Mouse (Mus musculus) liver, embryonic 16.5 days (tissue): ENCODE measurements around the gene Nhlrc4. TPM values are rescaled to one million over a fixed set of nuclear protein-coding genes. Genes with fewer than 3 reads are reported as not detected.

Source experiments
- ATAC-seq: fragments of 200-750 bp; cut with Nextera tagmentation; 2 replicates; pipeline ENCODE4 v1.8.0; 2017; ENCODE audit warnings: low read depth, mild to moderate bottlenecking, moderate number of reproducible peaks, moderate library complexity
- H3K27ac ChIP-seq: fragments of 300-500 bp; sonication (generic); 2 replicates; pipeline ENCODE4 v1.5.1; 2014; ENCODE audit warnings: mild to moderate bottlenecking, low read length
- H3K27me3 ChIP-seq: fragments of 300-500 bp; sonication (generic); 2 replicates; pipeline ENCODE4 v1.6.1; 2014; ENCODE audit warnings: low read depth, low read length, mixed read lengths; ENCODE audit not compliant: control insufficient read depth, insufficient read depth
- H3K36me3 ChIP-seq: fragments of 300-500 bp; sonication (generic); 2 replicates; pipeline ENCODE4 v1.6.1; 2014; ENCODE audit warnings: mild to moderate bottlenecking; ENCODE audit not compliant: control insufficient read depth, insufficient read depth
- H3K4me1 ChIP-seq: fragments of 300-500 bp; sonication (generic); 2 replicates; pipeline ENCODE4 v1.6.1; 2014; ENCODE audit warnings: low read depth, low read length, mixed read lengths; ENCODE audit not compliant: control insufficient read depth
- H3K4me2 ChIP-seq: fragments of 300-500 bp; sonication (generic); 2 replicates; pipeline ENCODE4 v1.6.1; 2014; ENCODE audit warnings: low read depth, low read length, mixed read lengths
- H3K4me3 ChIP-seq: fragments of 300-500 bp; sonication (generic); 2 replicates; pipeline ENCODE4 v1.5.1; 2014; ENCODE audit warnings: low read depth, mild to moderate bottlenecking, low read length
- H3K9ac ChIP-seq: fragments of 300-500 bp; sonication (generic); 2 replicates; pipeline ENCODE4 v1.6.1; 2014; ENCODE audit warnings: low read depth, low read length
- H3K9me3 ChIP-seq: fragments of 300-500 bp; sonication (generic); replicated peaks from 2 replicates; pipeline ENCODE4 v1.6.1; 2016; ENCODE audit warnings: low read length; ENCODE audit not compliant: control insufficient read depth
- WGBS: fragments of 180-500 bp; shearing (Covaris S2); extraction: QIAGEN DNeasy Blood & Tissue Kit; methylation state at CpG from one replicate; pipeline ENCODE4 v1.1.7; 2014; ENCODE audit not compliant: insufficient replicate concordance; 5-methylcytosine and 5-hydroxymethylcytosine counted together
- polyA plus RNA-seq: library from polyadenylated mRNA; unstranded; fragments of >200 nt; fragmentation: Nextera tagmentation; extraction: Ambion mirVana; gene quantifications from 2 replicates; pipeline ENCODE4 v1.2.1, GENCODE M21; 2015

Nhlrc4 gene
- polyA plus RNA-seq = 6.8 and 7.8 TPM in 2 replicates

DNA sequence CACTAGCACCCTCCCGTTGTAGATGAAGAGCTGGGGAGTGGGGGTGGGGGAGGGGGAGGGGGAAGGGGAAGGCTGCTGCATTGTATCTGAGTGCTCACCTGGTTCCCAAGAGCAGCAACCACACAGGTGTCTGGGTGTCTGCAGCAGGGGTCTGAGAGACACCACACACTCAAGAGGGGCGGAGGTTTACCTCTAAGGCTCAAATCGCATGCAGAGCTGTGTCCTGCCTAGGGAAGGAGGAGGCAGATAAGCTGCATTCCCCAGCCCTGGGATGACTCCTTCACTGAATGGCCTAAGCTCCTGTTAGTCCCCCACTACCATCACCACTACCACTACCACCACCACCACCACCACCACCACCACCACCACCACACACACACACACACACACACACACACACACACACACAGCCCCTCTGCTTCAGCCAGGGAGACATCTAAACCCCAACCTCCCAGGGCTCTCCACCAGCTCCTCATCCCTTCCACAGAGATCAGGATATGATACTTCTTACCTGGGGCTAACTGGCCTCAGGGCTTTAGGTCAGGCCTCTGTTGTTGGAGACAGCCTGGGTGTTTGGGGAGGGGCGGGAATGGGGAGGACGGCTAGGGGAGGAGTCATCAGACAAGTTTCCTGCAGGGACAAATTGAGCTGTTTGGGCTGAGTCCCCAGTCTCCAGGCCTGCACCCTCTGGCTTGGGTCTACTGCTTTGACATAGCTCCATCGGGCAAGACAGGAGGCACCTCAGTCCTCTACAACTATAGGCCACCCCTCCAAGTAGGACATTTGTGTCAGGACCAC lies at the start of gene Nhlrc4, which contains the start of gene Pigq:
Gene Nhlrc4 (minus strand): TSS at position 596 of the 798 bp plus-strand sequence.
Gene Pigq (minus strand): TSS at position 571 of the 798 bp plus-strand sequence.
- WGBS = 37% methylated on average over 6 of the region's 6 CpGs
- Histone ChIP-seq H3K9ac (peak within 1 kb of the TSS; percentile 74), H3K4me1 (peaks cover 65% of the 10 kb centered on the region), H3K9me3 (no peaks in the 10 kb centered on the region), H3K4me2 (peak within 1 kb of the TSS; percentile 76), H3K27ac (peak within 1 kb of the TSS; percentile 99), H3K27me3 (peaks cover 1% of the 10 kb centered on the region), H3K36me3 (peaks cover 7% of the 10 kb centered on the region), H3K4me3 (peak within 1 kb of the TSS; percentile 96)
- peak; percentile 58 for ATAC-seq

DNA sequence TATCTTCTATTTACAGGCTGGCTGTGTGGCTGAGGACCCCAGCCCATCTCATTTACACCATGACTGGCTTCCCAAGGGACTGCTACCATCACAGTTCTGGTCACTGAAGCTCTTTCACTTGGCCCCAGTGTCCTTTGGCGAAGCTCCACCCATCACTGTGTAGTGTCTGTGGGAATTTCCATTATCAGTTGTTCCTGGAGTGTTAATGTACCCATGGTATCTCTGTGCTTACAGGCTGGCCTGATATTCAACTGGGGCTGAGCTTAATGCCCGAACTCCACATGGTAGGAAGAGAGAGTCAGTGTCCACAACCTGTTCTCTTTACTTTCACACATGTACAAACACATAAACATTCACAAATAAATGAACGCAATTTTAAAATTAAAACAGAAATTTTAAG lies 48.7 kb upstream of the Nhlrc4 start:
- H3K4me3 ChIP-seq = no peak overlapping the region
- no peak overlapping the region for H3K4me2 ChIP-seq
- H3K4me1 ChIP-seq = peaks cover 11% of the 10 kb centered on the region
- 44% methylated on average over 3 of the region's 3 CpGs for WGBS
- H3K27ac ChIP-seq = no peak overlapping the region
- H3K9ac ChIP-seq = no peak overlapping the region
- H3K9me3 ChIP-seq = no peaks in the 10 kb centered on the region
- peak; percentile 50; the same call in 1 of the 2 replicates for ATAC-seq
- no peaks in the 10 kb centered on the region for H3K36me3 ChIP-seq
- no peaks in the 10 kb centered on the region for H3K27me3 ChIP-seq

GRCm38 (mm10) chr17:25992274-25992673 lies 47.5 kb upstream of the Nhlrc4 start:
- H3K4me1 ChIP-seq = peaks cover 11% of the 10 kb centered on the region
- WGBS = 88% methylated on average over 4 of the region's 4 CpGs
- H3K27ac ChIP-seq = no peak overlapping the region
- no peak for ATAC-seq
- H3K4me2 ChIP-seq = no peak overlapping the region
- H3K9me3 ChIP-seq = no peaks in the 10 kb centered on the region
- no peak overlapping the region for H3K9ac ChIP-seq
- H3K4me3 ChIP-seq = no peak overlapping the region
- no peaks in the 10 kb centered on the region for H3K36me3 ChIP-seq
- no peaks in the 10 kb centered on the region for H3K27me3 ChIP-seq

GRCm38 (mm10) chr17:25990331-25990730 lies 45.6 kb upstream of the Nhlrc4 start:
- no peaks in the 10 kb centered on the region for H3K27me3 ChIP-seq
- no peak for ATAC-seq
- no peaks in the 10 kb centered on the region for H3K9me3 ChIP-seq
- H3K4me1 ChIP-seq = peaks cover 17% of the 10 kb centered on the region
- no peak overlapping the region for H3K27ac ChIP-seq
- no peak overlapping the region for H3K4me3 ChIP-seq
- no peaks in the 10 kb centered on the region for H3K36me3 ChIP-seq
- H3K4me2 ChIP-seq = no peak overlapping the region
- 24% methylated on average over 5 of the region's 5 CpGs for WGBS
- H3K9ac ChIP-seq = no peak overlapping the region

DNA sequence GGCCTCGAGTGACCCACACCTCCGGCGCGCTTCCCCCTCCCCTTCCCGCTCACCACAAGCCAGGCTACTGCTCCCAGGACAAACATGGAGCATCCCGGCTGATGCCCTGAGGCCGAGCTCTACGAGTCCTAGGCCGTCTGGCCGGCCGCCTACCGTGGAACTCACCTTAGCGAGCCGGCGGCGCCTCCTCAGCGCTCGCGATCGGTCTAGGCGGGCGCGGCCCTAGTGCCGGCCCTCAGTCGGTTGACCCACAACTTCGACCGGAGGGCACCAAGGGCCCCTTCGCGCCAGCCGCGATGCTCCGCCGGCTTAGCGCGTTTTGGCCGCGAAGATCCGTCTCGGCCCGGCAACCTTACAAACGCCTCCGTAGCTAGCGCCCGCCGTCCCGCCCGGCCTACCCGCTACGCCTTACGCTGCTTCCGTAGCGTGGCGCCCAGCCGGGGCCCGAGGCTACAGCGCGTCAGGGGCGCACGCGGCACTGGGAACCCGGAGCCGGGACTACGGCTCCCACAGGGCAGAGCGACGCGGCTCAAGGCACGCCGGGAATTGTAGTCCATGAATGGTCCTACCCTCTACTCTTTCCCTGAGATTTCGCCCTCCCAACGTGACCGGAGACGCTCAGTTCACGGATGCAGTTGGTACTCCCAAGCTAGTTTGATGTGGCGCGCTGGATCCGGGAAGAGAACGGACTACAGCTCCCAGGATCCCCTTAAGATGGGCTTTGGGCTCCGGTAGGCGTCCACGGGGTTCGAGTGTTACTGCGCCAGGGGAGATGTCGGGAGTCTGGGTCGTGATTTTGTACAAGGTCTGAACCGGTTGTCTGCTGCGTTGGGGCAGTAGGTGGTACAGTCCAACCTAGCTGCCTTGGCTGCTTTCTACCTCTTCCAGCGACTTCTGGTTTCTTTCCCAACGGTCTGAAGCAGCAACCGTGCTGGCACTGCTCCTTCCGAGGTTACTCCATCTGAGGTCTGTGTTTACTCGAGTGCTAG lies 40.8 kb upstream of the Nhlrc4 start, which contains the start of gene Capn15:
Gene Capn15 (minus strand): TSS at position 491 of the 989 bp plus-strand sequence.
- peak; percentile 98 for ATAC-seq
- H3K4me1 ChIP-seq = peaks cover 28% of the 10 kb centered on the region

DNA sequence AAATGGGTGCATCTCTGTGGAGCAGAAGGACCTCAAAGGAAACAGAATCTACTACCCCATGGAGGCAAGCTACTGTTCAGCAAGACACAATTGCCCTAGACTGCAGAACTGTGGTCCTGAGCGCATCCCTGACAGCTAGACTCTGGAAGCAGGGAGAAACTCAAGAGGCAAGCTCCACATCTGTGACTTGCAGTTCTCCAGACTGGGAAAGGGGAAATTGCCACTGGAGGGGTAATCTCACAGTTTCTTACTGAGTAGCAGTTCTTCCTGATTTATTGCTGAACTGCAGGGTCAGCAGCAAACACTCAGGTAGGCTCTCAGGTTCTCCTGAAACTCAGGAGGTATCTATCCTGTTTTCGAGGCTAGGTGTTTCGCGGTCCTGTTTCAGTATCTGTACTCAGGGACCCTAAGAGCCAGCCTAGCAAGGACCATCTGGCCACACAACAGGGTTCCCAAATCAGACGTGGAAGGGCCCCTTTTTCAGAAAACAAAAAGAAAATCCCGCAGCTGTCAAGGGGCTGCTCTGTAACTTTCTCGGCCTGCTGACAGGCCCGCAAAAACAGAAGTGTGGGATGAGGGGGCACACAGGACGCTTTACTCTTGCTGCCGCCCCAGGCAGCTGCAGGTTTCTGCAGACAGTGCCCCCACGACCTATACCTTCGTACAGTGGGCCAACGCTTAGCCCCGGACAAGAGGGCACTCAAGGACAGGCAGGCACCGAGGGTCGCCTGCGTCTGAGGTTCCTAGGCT lies 40.0 kb upstream of the Nhlrc4 start:
- Histone ChIP-seq H3K9ac (peak overlapping the region; percentile 73), H3K36me3 (no peaks in the 10 kb centered on the region), H3K27me3 (no peaks in the 10 kb centered on the region), H3K27ac (peak overlapping the region; percentile 67), H3K9me3 (no peaks in the 10 kb centered on the region), H3K4me3 (peak overlapping the region; percentile 83), H3K4me1 (peaks cover 22% of the 10 kb centered on the region), H3K4me2 (peak overlapping the region; percentile 86)
- 11% methylated on average over 17 of the region's 17 CpGs for WGBS
- no peak; the same call in 1 of the 2 replicates for ATAC-seq

More for the DNA sequence above, 40.8 kb upstream of the Nhlrc4 start, which contains the start of gene Capn15:
- Histone ChIP-seq H3K9me3 (no peaks in the 10 kb centered on the region), H3K27me3 (no peaks in the 10 kb centered on the region), H3K36me3 (no peaks in the 10 kb centered on the region), H3K4me2 (peak within 1 kb of the TSS; percentile 86), H3K4me3 (peak within 1 kb of the TSS; percentile 83), H3K27ac (peak within 1 kb of the TSS; percentile 67), H3K9ac (peak within 1 kb of the TSS; percentile 73)
- under 1% methylated on average over 91 of the region's 91 CpGs for WGBS

- peak overlapping the region; percentile 83 for H3K4me3 ChIP-seq
- no peaks in the 10 kb centered on the region for H3K9me3 ChIP-seq
- no peak for ATAC-seq
- no peak overlapping the region for H3K27ac ChIP-seq
- H3K9ac ChIP-seq = no peak overlapping the region; the same call in 1 of the 2 replicates
- no peaks in the 10 kb centered on the region for H3K36me3 ChIP-seq
- H3K4me1 ChIP-seq = peaks cover 27% of the 10 kb centered on the region
- WGBS = 97% methylated on average over 1 of the region's 1 CpGs
- no peaks in the 10 kb centered on the region for H3K27me3 ChIP-seq
- peak overlapping the region; percentile 86 for H3K4me2 ChIP-seq
Measured at GRCm38 (mm10) chr17:25984066-25984465, 39.3 kb upstream of the Nhlrc4 start.

DNA sequence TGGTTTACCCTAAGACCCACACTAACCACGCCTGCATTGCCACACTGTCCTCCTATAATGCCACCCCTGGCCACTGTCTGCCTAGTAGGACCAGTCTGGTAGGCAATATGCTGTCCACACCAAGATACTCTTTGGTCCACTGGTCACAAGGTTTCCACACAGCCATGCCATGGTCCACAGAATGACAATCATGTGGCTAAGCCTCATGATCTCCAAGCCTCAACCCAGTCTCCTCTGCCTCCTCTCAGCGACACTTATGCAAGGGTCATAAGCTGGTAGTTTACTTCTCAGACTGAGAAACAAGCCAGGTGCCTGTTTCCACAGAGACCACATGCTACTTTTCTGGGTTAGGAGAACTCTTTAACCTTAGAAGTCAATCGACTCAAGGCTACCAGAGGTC lies 38.2 kb upstream of the Nhlrc4 start:
- no peaks in the 10 kb centered on the region for H3K27me3 ChIP-seq
- no peaks in the 10 kb centered on the region for H3K36me3 ChIP-seq
- H3K9ac ChIP-seq = no peak overlapping the region
- no peak overlapping the region for H3K27ac ChIP-seq
- no peak for ATAC-seq
- 89% methylated on average over 3 of the region's 3 CpGs for WGBS
- H3K4me3 ChIP-seq = no peak overlapping the region
- H3K4me1 ChIP-seq = peaks cover 27% of the 10 kb centered on the region
- no peak overlapping the region for H3K4me2 ChIP-seq
- H3K9me3 ChIP-seq = no peaks in the 10 kb centered on the region
